Mouse (Mus musculus) midbrain, embryonic 14.5 days (tissue): ENCODE measurements around the gene Fdx1l. TPM values are rescaled to one million over a fixed set of nuclear protein-coding genes. Genes with fewer than 3 reads are reported as not detected.

Source experiments
- ATAC-seq: fragments of 200-750 bp; cut with Nextera tagmentation; 2 replicates; pipeline ENCODE4 v1.8.0; 2017; ENCODE audit warnings: moderate number of reproducible peaks, moderate library complexity; ENCODE audit not compliant: low FRiP score, low TSS enrichment
- DNase-seq: peaks from one replicate; pipeline ENCODE4 v3.0.0-alpha.2; 2015
- H3K27ac ChIP-seq: fragments of 300-500 bp; sonication (generic); replicated peaks from 2 replicates; pipeline ENCODE4 v1.5.1; 2014; ENCODE audit warnings: mild to moderate bottlenecking, low read depth, low read length, moderate library complexity
- H3K27me3 ChIP-seq: fragments of 300-500 bp; sonication (generic); 2 replicates; pipeline ENCODE4 v1.6.1; 2014; ENCODE audit warnings: low read length, control low read depth, mixed read lengths; ENCODE audit not compliant: control insufficient read depth, insufficient read depth
- H3K36me3 ChIP-seq: fragments of 300-500 bp; sonication (generic); 2 replicates; pipeline ENCODE4 v1.6.1; 2014; ENCODE audit warnings: low read length, control low read depth; ENCODE audit not compliant: control insufficient read depth, insufficient read depth
- H3K4me1 ChIP-seq: fragments of 300-500 bp; sonication (generic); 2 replicates; pipeline ENCODE4 v1.6.1; 2014; ENCODE audit warnings: mild to moderate bottlenecking, antibody characterized with exemption, low read length, control low read depth; ENCODE audit not compliant: control insufficient read depth, insufficient read depth
- H3K4me2 ChIP-seq: fragments of 300-500 bp; sonication (generic); 2 replicates; pipeline ENCODE4 v1.6.1; 2014; ENCODE audit warnings: mild to moderate bottlenecking, low read length, moderate library complexity
- H3K4me3 ChIP-seq: fragments of 300-500 bp; sonication (generic); replicated peaks from 2 replicates; pipeline ENCODE4 v1.5.1; 2014; ENCODE audit warnings: low read depth, low read length
- H3K9ac ChIP-seq: fragments of 300-500 bp; sonication (generic); replicated peaks from 2 replicates; pipeline ENCODE4 v1.6.1; 2014; ENCODE audit warnings: mild to moderate bottlenecking, low read length, moderate library complexity
- H3K9me3 ChIP-seq: fragments of 300-500 bp; sonication (generic); 2 replicates; pipeline ENCODE4 v1.6.1; 2016; ENCODE audit warnings: low read length, control low read depth, mixed read lengths; ENCODE audit not compliant: control insufficient read depth
- WGBS: fragments of 180-500 bp; shearing (Covaris S2); extraction: QIAGEN DNeasy Blood & Tissue Kit; methylation state at CpG from one replicate; pipeline ENCODE4 v1.1.7; 2014; 5-methylcytosine and 5-hydroxymethylcytosine counted together
- polyA plus RNA-seq: library from polyadenylated mRNA; unstranded; fragments of >200 nt; fragmentation: Nextera tagmentation; extraction: Ambion mirVana; gene quantifications from 2 replicates; pipeline ENCODE4 v1.2.1, GENCODE M21; 2014

The Fdx1l gene
- polyA plus RNA-seq, 1 experiment from 2014 or later = 55.5 TPM

DNA sequence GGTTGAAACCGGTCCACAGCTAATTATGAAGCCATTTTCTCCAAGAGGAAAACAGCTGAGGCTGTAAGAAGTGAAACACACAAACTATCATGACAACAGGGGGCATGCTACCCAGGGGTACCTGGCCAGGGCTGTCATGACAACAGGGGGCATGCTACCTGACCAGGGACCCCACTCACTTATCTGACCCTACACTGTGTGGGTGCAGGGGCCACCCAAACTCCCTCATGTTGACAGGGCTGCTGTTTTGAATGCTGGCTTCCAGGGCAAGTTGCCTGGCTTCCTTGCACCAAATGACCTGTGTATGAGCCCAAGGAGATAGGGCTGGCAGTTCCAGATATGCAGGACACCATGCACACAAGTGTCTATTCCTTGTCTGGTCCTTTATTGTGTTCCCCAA lies 17.1 kb upstream of the Fdx1l start:
- DNase-seq (no peak), ATAC-seq (no peak)
- peak overlapping the region; percentile 76 for H3K4me2 ChIP-seq
- H3K27ac ChIP-seq = peak overlapping the region; percentile 87; the same call in 1 of the 2 replicates
- peak overlapping the region; percentile 69 for H3K9ac ChIP-seq
- no peaks in the 10 kb centered on the region for H3K27me3 ChIP-seq
- H3K36me3 ChIP-seq = peaks cover 46% of the 10 kb centered on the region
- WGBS = 100% methylated on average over 1 of the region's 1 CpGs
- peaks cover 10% of the 10 kb centered on the region for H3K4me1 ChIP-seq
- peak overlapping the region; percentile 69 for H3K4me3 ChIP-seq
- H3K9me3 ChIP-seq = no peaks in the 10 kb centered on the region

DNA sequence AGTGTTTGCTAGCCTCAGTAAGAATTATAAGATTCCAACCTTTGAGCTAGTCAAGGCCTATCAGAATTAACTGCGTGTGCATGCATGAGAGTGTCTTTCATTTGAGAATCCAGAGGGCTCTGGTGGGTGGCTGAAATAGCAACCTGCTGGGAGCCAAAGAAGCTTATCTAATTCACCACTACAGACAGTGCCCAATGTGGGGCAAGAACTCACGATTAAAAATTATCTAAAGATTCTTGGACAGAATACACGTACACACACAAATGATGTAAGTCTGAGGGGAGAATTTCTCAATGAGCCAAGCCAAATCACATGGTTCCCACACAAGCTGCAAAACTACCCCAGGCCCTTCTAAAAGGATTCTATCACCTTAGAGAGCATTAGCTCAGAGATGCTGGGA lies 9.9 kb upstream of the Fdx1l start:
- ATAC-seq = no peak
- no peak for DNase-seq
- peaks cover 94% of the 10 kb centered on the region for H3K36me3 ChIP-seq
- no peak overlapping the region for H3K4me2 ChIP-seq
- H3K27ac ChIP-seq = no peak overlapping the region
- no peaks in the 10 kb centered on the region for H3K27me3 ChIP-seq
- H3K9me3 ChIP-seq = no peaks in the 10 kb centered on the region
- H3K4me3 ChIP-seq = no peak overlapping the region
- WGBS = 76% methylated on average over 3 of the region's 3 CpGs
- no peak overlapping the region for H3K9ac ChIP-seq
- no peaks in the 10 kb centered on the region for H3K4me1 ChIP-seq

DNA sequence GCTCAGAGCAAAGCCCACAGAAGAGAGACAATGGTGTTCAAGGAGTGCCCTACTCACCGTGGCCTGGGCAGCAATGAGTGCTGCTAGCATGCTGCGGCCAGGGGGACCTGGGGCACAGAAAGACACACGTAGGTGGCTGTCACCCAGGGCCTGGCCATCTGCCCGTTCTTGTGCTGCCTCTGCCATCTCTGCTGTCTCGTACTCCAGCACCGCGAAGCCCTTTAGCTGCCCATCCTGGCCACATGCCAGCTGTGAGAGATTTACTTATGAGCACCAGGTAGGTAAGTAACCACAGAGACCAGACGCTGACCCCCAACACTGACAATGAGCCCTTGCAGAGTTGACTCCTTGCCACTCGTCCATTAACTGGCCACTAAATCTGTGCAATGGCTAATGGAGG lies 7.7 kb upstream of the Fdx1l start:
- Histone ChIP-seq H3K27ac (no peak overlapping the region), H3K4me1 (no peaks in the 10 kb centered on the region), H3K9ac (no peak overlapping the region), H3K4me3 (no peak overlapping the region), H3K4me2 (no peak overlapping the region), H3K27me3 (no peaks in the 10 kb centered on the region), H3K9me3 (no peaks in the 10 kb centered on the region), H3K36me3 (peaks cover 94% of the 10 kb centered on the region)
- ATAC-seq (no peak), DNase-seq (no peak)
- 90% methylated on average over 9 of the region's 9 CpGs for WGBS

DNA sequence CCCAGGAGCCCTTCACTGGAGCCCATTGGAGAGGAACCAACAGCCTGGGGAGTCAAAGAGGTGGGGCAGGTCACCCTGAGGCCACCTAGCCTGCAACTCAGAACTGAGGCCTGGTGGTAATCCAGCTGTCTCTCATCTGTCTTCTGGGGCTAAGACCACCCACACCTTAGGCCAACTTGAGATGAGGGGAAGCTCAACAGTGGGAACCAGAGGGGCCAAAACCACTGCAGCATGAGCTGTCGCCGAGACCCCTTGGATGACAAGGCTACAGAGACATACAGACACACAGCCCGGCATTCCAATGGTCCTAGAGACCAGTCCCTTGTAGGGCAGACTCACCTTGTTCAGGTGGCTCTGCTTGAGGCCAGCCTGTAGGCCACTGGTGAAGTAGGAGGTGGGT lies 2.2 kb upstream of the Fdx1l start:
- no peak overlapping the region for H3K4me3 ChIP-seq
- 95% methylated on average over 3 of the region's 3 CpGs for WGBS
- no peaks in the 10 kb centered on the region for H3K9me3 ChIP-seq
- ATAC-seq (no peak), DNase-seq (no peak)
- peaks cover 59% of the 10 kb centered on the region for H3K36me3 ChIP-seq
- no peak overlapping the region for H3K9ac ChIP-seq
- no peak overlapping the region for H3K27ac ChIP-seq
- no peak overlapping the region for H3K4me2 ChIP-seq
- no peaks in the 10 kb centered on the region for H3K27me3 ChIP-seq
- H3K4me1 ChIP-seq = peaks cover 8% of the 10 kb centered on the region; the same call in 1 of the 2 replicates

DNA sequence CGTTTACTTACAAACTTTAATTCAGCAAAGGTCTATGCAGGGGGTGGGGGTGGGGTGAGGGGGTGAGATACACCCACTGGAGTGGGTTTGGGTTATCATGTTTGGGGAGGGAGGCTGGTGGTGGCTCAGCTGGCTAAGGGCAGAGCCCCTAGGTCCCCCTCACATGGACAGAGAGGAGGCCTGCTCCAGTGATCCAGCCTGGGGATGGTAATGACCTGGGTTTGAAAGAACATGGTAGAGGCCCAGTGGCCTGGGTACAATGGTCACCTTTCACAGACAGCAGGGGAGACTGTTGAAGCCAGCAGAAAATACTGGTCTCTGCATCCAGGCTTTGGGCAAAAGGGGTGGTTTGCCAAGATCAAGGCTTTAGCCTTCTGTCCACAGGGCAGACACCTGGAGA lies 759 bp upstream of the Fdx1l start:
- Histone ChIP-seq H3K9me3 (no peaks in the 10 kb centered on the region), H3K27me3 (no peaks in the 10 kb centered on the region), H3K4me2 (no peak overlapping the region), H3K4me1 (peaks cover 8% of the 10 kb centered on the region; the same call in 1 of the 2 replicates), H3K36me3 (peaks cover 44% of the 10 kb centered on the region), H3K9ac (no peak overlapping the region), H3K4me3 (no peak overlapping the region), H3K27ac (no peak overlapping the region)
- ATAC-seq (no peak), DNase-seq (no peak)
- WGBS = 90% methylated on average over 1 of the region's 1 CpGs

DNA sequence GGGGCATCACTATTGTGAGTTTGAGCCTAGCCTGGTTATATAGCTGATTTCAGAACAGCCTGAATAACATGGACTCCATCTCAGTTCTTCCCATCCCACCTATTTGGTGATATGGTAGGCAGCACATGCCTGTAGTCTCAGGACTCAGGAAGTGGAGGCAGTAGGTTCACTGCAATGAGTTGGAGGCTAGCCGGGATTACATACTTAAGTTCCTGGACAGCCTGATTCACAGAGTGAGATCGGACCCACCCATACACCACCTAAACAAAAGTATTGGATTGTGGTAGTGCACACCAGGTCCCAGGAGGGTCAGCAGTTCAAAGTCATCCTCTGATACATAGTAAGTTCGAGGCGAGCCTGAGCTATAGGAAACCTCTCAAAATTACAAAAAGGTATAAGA lies 773 bp downstream of the Fdx1l start:
- H3K9ac ChIP-seq = peak overlapping the region; percentile 85
- 22% methylated on average over 4 of the region's 4 CpGs for WGBS
- no peaks in the 10 kb centered on the region for H3K27me3 ChIP-seq
- H3K36me3 ChIP-seq = peaks cover 34% of the 10 kb centered on the region
- no peak overlapping the region; the same call in 1 of the 2 replicates for H3K27ac ChIP-seq
- H3K4me3 ChIP-seq = peak overlapping the region; percentile 86
- H3K4me2 ChIP-seq = peak overlapping the region; percentile 93
- DNase-seq (no peak), ATAC-seq (no peak)
- peaks cover 8% of the 10 kb centered on the region; the same call in 1 of the 2 replicates for H3K4me1 ChIP-seq
- no peaks in the 10 kb centered on the region for H3K9me3 ChIP-seq

DNA sequence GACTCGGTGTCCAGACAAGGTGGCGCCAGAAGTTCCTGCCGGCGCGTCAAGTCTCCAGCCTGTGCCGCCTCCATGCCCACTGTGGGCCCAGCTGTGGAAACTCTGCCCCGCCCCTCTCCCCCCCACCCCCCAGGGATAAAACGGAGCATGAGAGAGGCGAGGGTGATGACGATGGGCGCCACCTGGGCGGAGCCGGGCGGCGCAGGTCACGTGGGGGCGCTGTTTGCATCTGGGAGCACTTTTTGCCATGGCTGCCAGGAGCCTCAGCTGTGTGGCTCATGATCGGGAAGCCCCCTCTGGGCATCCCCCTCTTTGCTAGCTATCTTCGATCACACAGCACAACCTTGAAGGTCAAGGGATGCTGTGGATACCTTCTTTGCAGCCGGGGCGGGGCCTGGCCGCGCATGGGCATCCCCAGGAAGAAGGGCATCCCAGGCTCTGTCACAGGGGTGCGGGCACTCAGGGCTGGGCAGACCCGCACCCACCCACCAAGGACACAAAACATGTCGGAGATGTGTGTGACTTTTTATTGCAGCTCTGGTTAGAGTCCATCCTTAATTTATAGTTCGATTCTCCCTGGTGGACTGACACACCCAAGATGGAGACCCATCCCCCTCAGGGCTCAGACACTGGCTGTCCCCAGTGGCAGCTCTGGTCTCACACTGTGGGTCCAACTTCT lies 6.3 kb downstream of the Fdx1l start, which contains the start of gene Zglp1:
TSS of gene Zglp1 (minus strand) at position 88 of the 679 bp plus-strand sequence.
- H3K9me3 ChIP-seq = no peaks in the 10 kb centered on the region
- H3K4me2 ChIP-seq = no peak within 1 kb of the TSS
- no peak within 1 kb of the TSS for H3K9ac ChIP-seq
- peaks cover 46% of the 10 kb centered on the region for H3K36me3 ChIP-seq
- 85% methylated on average over 27 of the region's 27 CpGs for WGBS
- no peak within 1 kb of the TSS for H3K4me3 ChIP-seq
- DNase-seq = no peak
- H3K27me3 ChIP-seq = no peaks in the 10 kb centered on the region
- no peak within 1 kb of the TSS for H3K27ac ChIP-seq
- peaks cover 1% of the 10 kb centered on the region; the same call in 1 of the 2 replicates for H3K4me1 ChIP-seq
- no peak for ATAC-seq

DNA sequence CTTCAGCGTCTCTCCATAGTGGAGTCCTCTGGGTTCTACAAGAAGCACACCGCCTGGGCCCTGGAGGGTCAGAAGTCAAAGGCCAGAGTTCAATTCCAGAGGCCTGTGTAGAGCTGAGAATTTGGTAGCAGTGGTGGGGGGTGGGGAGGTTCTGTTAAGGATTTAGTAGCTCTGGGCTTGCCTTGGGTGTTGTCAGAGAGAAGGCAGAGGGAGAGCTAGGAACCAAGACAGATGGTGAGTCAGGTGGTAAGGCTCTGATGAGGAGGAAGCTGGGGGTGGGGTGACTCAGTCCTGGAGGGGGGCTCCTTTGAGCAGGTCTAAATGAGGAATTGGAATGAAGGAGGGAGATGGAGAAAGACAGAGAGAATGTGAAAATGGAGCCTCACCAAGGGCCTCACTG lies 10.5 kb downstream of the Fdx1l start:
- Histone ChIP-seq H3K4me2 (no peak overlapping the region), H3K4me1 (no peaks in the 10 kb centered on the region), H3K9ac (no peak overlapping the region), H3K4me3 (no peak overlapping the region), H3K36me3 (peaks cover 48% of the 10 kb centered on the region), H3K27me3 (no peaks in the 10 kb centered on the region), H3K27ac (no peak overlapping the region), H3K9me3 (no peaks in the 10 kb centered on the region)
- DNase-seq (no peak), ATAC-seq (no peak)
- 92% methylated on average over 2 of the region's 2 CpGs for WGBS

DNA sequence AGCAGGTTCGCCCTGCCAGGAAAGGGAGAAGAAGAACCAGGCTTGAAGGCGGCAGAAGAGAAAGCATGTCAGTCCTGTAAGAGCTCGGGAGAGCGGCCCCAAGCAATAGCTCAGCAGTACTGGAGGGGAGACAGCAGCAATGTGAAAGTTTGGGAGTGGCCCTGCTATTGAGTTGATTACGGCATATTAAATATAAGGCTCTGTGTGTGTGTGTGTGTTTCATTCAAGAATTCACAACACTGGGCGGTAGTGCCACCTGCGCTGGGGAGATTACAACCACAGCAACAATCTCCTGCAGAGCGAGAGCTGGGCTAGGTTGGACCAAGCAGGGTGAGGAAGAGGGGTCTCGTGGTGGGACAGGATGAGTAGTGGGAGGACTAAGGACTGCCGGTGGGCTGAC lies 21.8 kb downstream of the Fdx1l start:
- no peaks in the 10 kb centered on the region for H3K27me3 ChIP-seq
- no peak overlapping the region for H3K4me3 ChIP-seq
- no peak overlapping the region for H3K4me2 ChIP-seq
- H3K27ac ChIP-seq = no peak overlapping the region
- H3K9ac ChIP-seq = no peak overlapping the region
- no peaks in the 10 kb centered on the region for H3K9me3 ChIP-seq
- DNase-seq (no peak), ATAC-seq (no peak)
- 70% methylated on average over 10 of the region's 10 CpGs for WGBS
- no peaks in the 10 kb centered on the region for H3K36me3 ChIP-seq
- H3K4me1 ChIP-seq = no peaks in the 10 kb centered on the region
